Mouse (Mus musculus) urinary bladder, adult 2 months (tissue): Measurements from ENCODE around the gene Ube2b. TPM values are rescaled to one million over a fixed set of nuclear protein-coding genes. Genes with fewer than 3 reads are reported as not detected.

Experiments used
- DNase-seq: peaks from one replicate; pipeline ENCODE4 v3.0.0; 2022; ENCODE audit warnings: low spot score
- polyA plus RNA-seq: library from polyadenylated mRNA; depleted of rRNA; stranded (reverse); fragments of >200 nt; gene quantifications from 2 replicates; pipeline ENCODE4 v1.2.3, GENCODE M21; 2012; rRNA removed

Ube2b gene
- polyA plus RNA-seq, 1 experiment = 249 TPM

DNA sequence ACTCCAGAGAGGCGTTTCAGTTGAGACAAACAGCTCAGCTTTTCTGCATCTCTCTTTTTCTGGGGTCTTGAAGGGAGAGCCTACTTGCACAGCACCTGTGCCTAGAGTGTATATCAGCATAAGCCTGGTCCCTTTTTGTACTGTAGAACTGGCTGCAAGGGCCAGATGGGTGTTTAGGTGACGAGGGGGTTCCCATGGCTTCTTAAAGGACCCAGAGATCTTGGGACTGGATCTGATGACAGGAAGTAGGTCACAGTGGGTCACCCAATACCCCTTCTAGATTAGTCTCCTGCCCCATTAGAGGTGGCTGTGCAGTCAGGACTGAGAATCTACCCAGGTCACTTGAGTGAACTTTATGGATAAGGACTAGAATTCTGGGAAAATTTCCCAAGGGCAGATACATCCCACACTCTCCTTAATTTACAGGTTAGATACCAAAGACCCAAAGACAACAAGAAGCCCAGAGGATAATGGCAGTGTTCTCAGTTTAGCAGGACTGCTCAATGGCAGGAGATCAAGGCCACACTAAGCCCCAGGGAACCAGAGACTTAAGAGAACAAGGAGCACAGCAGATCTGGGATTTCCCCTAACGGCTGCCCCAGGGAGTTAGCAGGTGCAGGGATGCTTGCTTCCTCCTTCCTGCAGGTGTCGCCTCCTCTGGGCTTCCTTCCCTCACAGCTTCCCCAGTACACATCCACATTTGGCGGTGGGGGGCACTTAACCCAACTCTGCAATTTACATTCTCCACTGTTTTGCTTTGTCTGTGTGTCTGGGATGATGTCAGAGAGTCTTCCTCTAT is 64.7 kb downstream of the Ube2b start:
- DNase-seq = no peak

Other genes starting within 250 kb of the Ube2b start
- gene Sec24a, start 237.1 kb downstream of the Ube2b start, polyA plus RNA-seq = 8.5 and 10.6 TPM in 2 replicates
- gene Sar1b, start 237.1 kb downstream of the Ube2b start, polyA plus RNA-seq = 98.5 and 124 TPM in 2 replicates
- gene Jade2, start 143.1 kb downstream of the Ube2b start, polyA plus RNA-seq = 10.6 and 16.1 TPM in 2 replicates
- 21.2 and 23.8 TPM in 2 replicates for gene Cdkn2aipnl, start 33.1 kb downstream of the Ube2b start, polyA plus RNA-seq
- 4.6 and 5.6 TPM in 2 replicates for gene Cdkl3, start 3.5 kb upstream of the Ube2b start, polyA plus RNA-seq
- 49.0 and 50.1 TPM in 2 replicates for gene Ppp2ca, start 97.9 kb upstream of the Ube2b start, polyA plus RNA-seq
- gene Olfr1373, start 144.8 kb upstream of the Ube2b start, polyA plus RNA-seq = not detected in 2 replicates
- not detected in 2 replicates for gene Olfr1371, start 213.2 kb upstream of the Ube2b start, polyA plus RNA-seq
- 206 and 212 TPM in 2 replicates for gene Skp1a, start 231.2 kb upstream of the Ube2b start, polyA plus RNA-seq